Mouse (Mus musculus): ENCODE measurements around the gene Defb21.
A peak's percentile ranks its signal among the peaks of the same experiment; 100 is the strongest.

Gene Defb21

GRCm38 (mm10) chr2:152572114-152572794, at the start of gene Defb21:
Gene Defb21, plus strand, starts transcription at chr2:152572744.
- DNase-seq (ENCODE audit: low spot score in 2 of 2) = no peak

GRCm38 (mm10) chr2:152539944-152540710, 32.4 kb upstream of the Defb21 start, which contains the start of gene Defb29:
Gene Defb29, minus strand, starts transcription at chr2:152540098.
- DNase-seq (ENCODE audit: low spot score in 2 of 2) = no peak

- no peak for DNase-seq (ENCODE audit: low spot score in 2 of 2)
Measured at GRCm38 (mm10) chr2:152541979-152542378, 30.6 kb upstream of the Defb21 start.

GRCm38 (mm10) chr2:152542897-152543296, 29.6 kb upstream of the Defb21 start:
- no peak for DNase-seq (ENCODE audit: low spot score in 2 of 2)

- no peak for DNase-seq (ENCODE audit: low spot score in 2 of 2)
Measured at GRCm38 (mm10) chr2:152543478-152543877, 29.1 kb upstream of the Defb21 start.

- DNase-seq (ENCODE audit: low spot score in 2 of 2) = peak; percentile 46 to 71
Measured at GRCm38 (mm10) chr2:152544691-152545090, 27.9 kb upstream of the Defb21 start.

GRCm38 (mm10) chr2:152548124-152548523, 24.4 kb upstream of the Defb21 start:
- no peak for DNase-seq (ENCODE audit: low spot score in 2 of 2)

- DNase-seq (ENCODE audit: low spot score in 2 of 2) = peak; percentile 64 to 74
Measured at GRCm38 (mm10) chr2:152553774-152554423, 18.6 kb upstream of the Defb21 start.

GRCm38 (mm10) chr2:152556655-152557054, 15.9 kb upstream of the Defb21 start:
- no peak for DNase-seq (ENCODE audit: low spot score in 2 of 2)

GRCm38 (mm10) chr2:152569038-152569437, 3.5 kb upstream of the Defb21 start, which contains the start of gene Gm17416:
Gene Gm17416, plus strand, starts transcription at chr2:152569338.
- no peak for DNase-seq (ENCODE audit: low spot score in 2 of 2)

- DNase-seq (ENCODE audit: low spot score in 2 of 2) = no peak
Measured at GRCm38 (mm10) chr2:152569881-152570280, 2.7 kb upstream of the Defb21 start.

- no peak for DNase-seq (ENCODE audit: low spot score in 2 of 2)
Measured at GRCm38 (mm10) chr2:152570313-152570712, 2.2 kb upstream of the Defb21 start.

- no peak for DNase-seq (ENCODE audit: low spot score in 2 of 2)
Measured at GRCm38 (mm10) chr2:152573484-152573883, 940 bp downstream of the Defb21 start.

GRCm38 (mm10) chr2:152580107-152580506, 7.6 kb downstream of the Defb21 start, which contains the start of gene Defb19:
Gene Defb19, minus strand, starts transcription at chr2:152580312.
- DNase-seq (ENCODE audit: low spot score in 2 of 2) = no peak

- DNase-seq (ENCODE audit: low spot score in 2 of 2) = no peak
Measured at GRCm38 (mm10) chr2:152580612-152581011, 8.1 kb downstream of the Defb21 start.

GRCm38 (mm10) chr2:152586926-152587560, 14.5 kb downstream of the Defb21 start:
- DNase-seq (ENCODE audit: low spot score in 2 of 2) = peak in 1 of 2 experiments; percentile 13

- DNase-seq (ENCODE audit: low spot score in 2 of 2) = no peak
Measured at GRCm38 (mm10) chr2:152588450-152588849, 15.9 kb downstream of the Defb21 start.

- no peak for DNase-seq (ENCODE audit: low spot score in 2 of 2)
Measured at GRCm38 (mm10) chr2:152589021-152589420, 16.5 kb downstream of the Defb21 start.

GRCm38 (mm10) chr2:152599299-152599698, 26.8 kb downstream of the Defb21 start, which contains the start of gene Defb45:
Gene Defb45, minus strand, starts transcription at chr2:152599399.
- DNase-seq (ENCODE audit: low spot score in 2 of 2) = no peak

GRCm38 (mm10) chr2:152600076-152600475, 27.5 kb downstream of the Defb21 start:
- no peak for DNase-seq (ENCODE audit: low spot score in 2 of 2)

- no peak for DNase-seq (ENCODE audit: low spot score in 2 of 2)
Measured at GRCm38 (mm10) chr2:152601275-152601960, 28.9 kb downstream of the Defb21 start.
